Mouse (Mus musculus) midbrain, embryonic 11.5 days (tissue): ENCODE results near the gene Trdmt1. TPM values are rescaled to one million over a fixed set of nuclear protein-coding genes. Genes with fewer than 3 reads are reported as not detected.

Experiments used
- ATAC-seq: fragments of 200-750 bp; cut with Nextera tagmentation; 2 replicates; pipeline ENCODE4 v1.8.0; 2017; ENCODE audit warnings: moderate TSS enrichment, moderate library complexity; ENCODE audit not compliant: low FRiP score
- DNase-seq: peaks from one replicate; pipeline ENCODE4 v3.0.0; 2015; ENCODE audit warnings: low spot score; ENCODE audit errors: missing footprints
- H3K27ac ChIP-seq: fragments of 300-500 bp; sonication (generic); 2 replicates; pipeline ENCODE4 v1.5.1; 2014; ENCODE audit warnings: low read depth, low read length
- H3K27me3 ChIP-seq: fragments of 300-500 bp; sonication (generic); 2 replicates; pipeline ENCODE4 v1.6.1; 2014; ENCODE audit warnings: mild to moderate bottlenecking, low read length, moderate library complexity, mixed read lengths; ENCODE audit not compliant: control insufficient read depth, insufficient read depth
- H3K36me3 ChIP-seq: fragments of 300-500 bp; sonication (generic); 2 replicates; pipeline ENCODE4 v1.6.1; 2014; ENCODE audit warnings: mild to moderate bottlenecking, low read length, moderate library complexity, mixed read lengths; ENCODE audit not compliant: control insufficient read depth, insufficient read depth
- H3K4me1 ChIP-seq: fragments of 300-500 bp; sonication (generic); 2 replicates; pipeline ENCODE4 v1.6.1; 2014; ENCODE audit warnings: low read length; ENCODE audit not compliant: control insufficient read depth, insufficient read depth
- H3K4me2 ChIP-seq: fragments of 300-500 bp; sonication (generic); 2 replicates; pipeline ENCODE4 v1.6.1; 2014; ENCODE audit warnings: mild to moderate bottlenecking, moderate library complexity
- H3K4me3 ChIP-seq: fragments of 300-500 bp; sonication (generic); 2 replicates; pipeline ENCODE4 v1.5.1; 2014; ENCODE audit warnings: low read depth, low read length
- H3K9ac ChIP-seq: fragments of 300-500 bp; sonication (generic); 2 replicates; pipeline ENCODE4 v1.6.1; 2014; ENCODE audit warnings: low read length
- H3K9me3 ChIP-seq: fragments of 300-500 bp; sonication (generic); 2 replicates; pipeline ENCODE4 v1.6.1; 2016; ENCODE audit warnings: low read length; ENCODE audit not compliant: control insufficient read depth
- WGBS: fragments of 180-500 bp; shearing (Covaris S2); extraction: QIAGEN DNeasy Blood & Tissue Kit; methylation state at CpG from one replicate; pipeline ENCODE4 v1.1.7; 2014; 5-methylcytosine and 5-hydroxymethylcytosine counted together
- polyA plus RNA-seq: library from polyadenylated mRNA; unstranded; fragments of >200 nt; fragmentation: Nextera tagmentation; extraction: Ambion mirVana; gene quantifications from 2 replicates; pipeline ENCODE4 v1.2.1, GENCODE M21; 2014

Gene Trdmt1
- polyA plus RNA-seq, 1 experiment from 2014 or later = 12.7 TPM

DNA sequence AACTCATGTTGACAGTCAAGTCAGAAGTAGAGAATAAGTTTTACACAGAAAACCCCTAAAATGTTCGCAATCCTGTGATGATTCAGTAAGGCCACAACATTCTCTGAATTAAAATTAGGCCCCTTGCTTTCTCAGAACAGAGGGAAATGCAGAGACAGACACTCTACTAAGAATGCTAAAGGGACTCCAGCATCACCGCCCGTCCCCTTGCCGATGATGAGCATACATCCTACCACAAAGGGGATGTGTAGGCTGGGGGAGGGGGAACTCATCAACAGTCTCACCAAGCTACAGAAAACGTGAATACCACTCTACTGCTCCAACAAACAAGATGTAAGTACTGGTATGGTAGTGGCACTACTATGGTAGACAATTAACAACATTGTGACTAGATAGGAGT, 15.3 kb upstream of the Trdmt1 start:
- ATAC-seq = no peak
- Histone ChIP-seq H3K36me3 (no peaks in the 10 kb centered on the region), H3K4me3 (no peak overlapping the region), H3K4me2 (no peak overlapping the region), H3K4me1 (peaks cover 2% of the 10 kb centered on the region; the same call in 1 of the 2 replicates), H3K27ac (no peak overlapping the region), H3K9ac (no peak overlapping the region), H3K9me3 (no peaks in the 10 kb centered on the region), H3K27me3 (no peaks in the 10 kb centered on the region)
- 84% methylated on average over 5 of the region's 5 CpGs for WGBS
- peak; percentile 70 for DNase-seq

DNA sequence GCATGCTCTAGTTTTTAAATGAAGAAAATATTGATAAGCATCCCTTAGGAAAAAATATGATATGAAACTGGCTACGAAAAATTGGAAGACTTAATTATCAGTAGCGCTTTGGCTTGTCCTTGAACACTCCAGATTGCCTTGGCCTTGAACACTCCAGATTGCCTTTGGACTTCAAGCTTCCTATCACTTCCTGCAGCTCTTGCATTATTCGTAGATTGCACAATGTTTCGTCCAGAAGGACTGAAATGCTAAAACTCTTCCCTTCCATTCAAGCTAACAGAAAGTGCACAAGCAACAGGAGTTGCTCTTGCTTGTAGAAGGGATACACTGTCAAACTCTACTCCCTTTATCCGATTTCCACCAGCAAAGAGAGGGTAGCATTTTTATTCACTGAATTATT, 14.8 kb upstream of the Trdmt1 start:
- no peak for ATAC-seq
- H3K27ac ChIP-seq = no peak overlapping the region
- no peaks in the 10 kb centered on the region for H3K27me3 ChIP-seq
- H3K4me3 ChIP-seq = no peak overlapping the region
- H3K4me1 ChIP-seq = peaks cover 2% of the 10 kb centered on the region; the same call in 1 of the 2 replicates
- 87% methylated on average over 5 of the region's 5 CpGs for WGBS
- no peak for DNase-seq
- no peak overlapping the region for H3K4me2 ChIP-seq
- H3K9me3 ChIP-seq = no peaks in the 10 kb centered on the region
- no peak overlapping the region for H3K9ac ChIP-seq
- no peaks in the 10 kb centered on the region for H3K36me3 ChIP-seq

DNA sequence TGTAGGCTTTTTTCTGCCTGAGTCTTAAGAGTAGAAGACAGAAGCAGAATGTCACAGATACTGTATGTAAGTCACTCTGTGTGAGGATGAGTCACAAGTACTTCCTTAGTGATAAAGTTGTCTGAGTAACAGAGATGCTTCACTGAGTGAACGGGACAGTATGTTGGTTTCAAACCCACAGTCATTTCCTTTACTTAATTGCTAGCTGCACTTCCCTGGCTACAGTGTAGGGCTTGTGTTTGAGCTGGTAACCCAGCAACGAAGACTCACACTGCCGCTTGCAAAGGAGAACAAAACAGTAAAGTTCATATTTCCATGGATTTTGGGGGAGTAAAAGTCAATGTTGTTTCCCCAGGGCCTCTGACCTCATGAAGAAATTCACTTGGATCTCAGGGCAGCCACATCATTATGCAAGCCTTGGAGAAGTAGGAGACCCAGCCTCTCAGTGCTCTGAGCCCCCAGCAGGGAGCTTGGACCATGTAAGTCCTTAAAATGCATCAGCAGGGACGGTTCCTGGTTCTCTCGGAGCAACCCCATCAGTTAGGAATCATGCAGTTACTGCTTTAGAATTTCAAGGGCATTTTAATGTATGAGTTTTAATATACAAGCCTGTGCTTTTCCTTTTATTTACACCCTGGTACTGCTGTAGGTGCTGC, 14.3 kb upstream of the Trdmt1 start:
- Histone ChIP-seq H3K4me3 (no peak overlapping the region), H3K27me3 (no peaks in the 10 kb centered on the region), H3K27ac (no peak overlapping the region), H3K9ac (no peak overlapping the region), H3K4me1 (peaks cover 2% of the 10 kb centered on the region; the same call in 1 of the 2 replicates), H3K9me3 (no peaks in the 10 kb centered on the region), H3K36me3 (no peaks in the 10 kb centered on the region), H3K4me2 (no peak overlapping the region)
- peak; percentile 66 for DNase-seq
- no peak for ATAC-seq
- 41% methylated on average over 5 of the region's 5 CpGs for WGBS

DNA sequence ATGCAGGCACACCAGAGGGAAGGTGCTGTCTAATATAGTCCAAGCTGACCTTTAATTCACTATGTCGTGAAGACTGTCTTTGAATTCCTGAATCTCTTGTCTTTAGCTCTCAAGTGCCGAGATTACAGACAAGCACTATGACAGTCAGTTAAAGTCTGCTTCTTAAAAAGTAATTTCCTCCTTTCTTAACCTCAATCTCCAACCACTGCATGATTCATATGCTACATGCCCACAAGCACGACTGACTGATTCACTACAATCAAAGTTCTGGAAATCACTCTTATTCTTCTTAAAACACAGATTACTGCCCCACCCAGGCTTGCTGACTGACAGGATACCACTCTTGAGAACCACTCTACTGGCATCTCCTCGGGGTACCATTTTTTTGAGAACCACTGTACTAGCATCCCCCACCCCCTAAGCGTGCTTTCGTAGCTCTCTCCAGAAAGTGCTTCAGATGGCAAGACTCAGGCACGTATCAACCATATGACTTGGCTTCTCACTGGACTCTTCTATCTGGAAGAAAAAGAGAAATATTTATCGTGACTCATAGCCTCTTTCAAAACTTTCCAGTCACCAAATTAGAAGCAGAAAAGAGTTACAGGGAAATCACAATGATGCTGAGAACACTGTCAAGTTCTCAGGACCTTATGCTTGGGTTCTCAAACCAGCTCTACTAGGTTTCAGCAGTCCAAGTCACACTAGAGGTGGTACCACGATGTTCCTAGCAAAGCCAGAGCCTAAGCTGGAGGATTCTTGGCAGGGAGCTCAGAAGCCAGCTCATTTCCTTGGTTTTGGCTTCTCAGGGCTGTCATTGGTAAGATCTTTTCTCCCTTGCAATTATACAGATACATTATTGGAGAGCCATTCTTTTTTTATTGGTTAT, 12.9 kb upstream of the Trdmt1 start:
- ATAC-seq = no peak
- Histone ChIP-seq H3K27ac (no peak overlapping the region), H3K36me3 (no peaks in the 10 kb centered on the region), H3K4me3 (no peak overlapping the region), H3K4me1 (peaks cover 2% of the 10 kb centered on the region; the same call in 1 of the 2 replicates), H3K27me3 (no peaks in the 10 kb centered on the region), H3K4me2 (no peak overlapping the region), H3K9ac (no peak overlapping the region), H3K9me3 (no peaks in the 10 kb centered on the region)
- WGBS = 89% methylated on average over 9 of the region's 9 CpGs
- no peak for DNase-seq

DNA sequence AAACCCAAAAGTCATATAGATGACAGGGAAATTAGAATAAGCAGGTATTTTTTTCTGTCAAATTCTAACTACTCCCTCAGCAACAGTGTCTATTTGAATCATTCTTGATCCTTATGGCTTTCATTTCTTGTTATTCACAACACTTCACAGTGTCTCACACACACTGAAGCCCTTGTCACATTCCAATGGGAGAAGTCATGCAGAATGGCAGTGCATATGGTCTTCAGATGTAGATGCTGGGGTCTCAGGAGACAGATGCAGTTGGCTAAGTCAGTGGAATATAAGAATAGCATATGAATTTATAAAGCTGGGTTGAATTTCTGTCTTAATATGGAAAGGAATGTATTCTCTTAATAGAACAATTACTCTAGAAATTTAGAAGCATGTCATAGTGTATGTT, 11.8 kb upstream of the Trdmt1 start:
- H3K27ac ChIP-seq = no peak overlapping the region
- DNase-seq (no peak), ATAC-seq (no peak)
- no peaks in the 10 kb centered on the region for H3K36me3 ChIP-seq
- peaks cover 2% of the 10 kb centered on the region; the same call in 1 of the 2 replicates for H3K4me1 ChIP-seq
- no peak overlapping the region for H3K4me2 ChIP-seq
- H3K9ac ChIP-seq = no peak overlapping the region
- H3K4me3 ChIP-seq = no peak overlapping the region
- no peaks in the 10 kb centered on the region for H3K27me3 ChIP-seq
- H3K9me3 ChIP-seq = no peaks in the 10 kb centered on the region

DNA sequence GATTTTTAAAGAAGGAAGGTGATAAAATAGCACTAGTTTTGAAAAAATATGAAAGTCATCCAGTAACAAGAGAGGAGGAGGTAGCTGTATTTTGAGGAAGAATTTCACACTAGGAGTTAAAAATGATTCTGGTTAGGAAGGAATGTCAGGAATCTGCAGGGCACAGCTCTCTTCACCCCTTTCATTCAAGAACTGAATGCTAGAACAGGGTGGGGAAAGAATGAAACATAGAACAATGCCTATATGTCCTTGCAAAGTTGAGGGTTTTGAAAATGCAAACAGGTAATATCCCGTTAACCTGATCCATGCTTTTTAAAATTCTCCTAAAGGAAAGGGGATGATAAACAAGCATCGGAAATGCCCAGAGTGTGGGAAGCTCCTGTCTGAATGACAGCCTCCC, 9.5 kb upstream of the Trdmt1 start:
- Histone ChIP-seq H3K9ac (no peak overlapping the region), H3K4me1 (peaks cover 2% of the 10 kb centered on the region; the same call in 1 of the 2 replicates), H3K9me3 (no peaks in the 10 kb centered on the region), H3K27me3 (no peaks in the 10 kb centered on the region), H3K36me3 (no peaks in the 10 kb centered on the region), H3K27ac (no peak overlapping the region), H3K4me2 (no peak overlapping the region), H3K4me3 (no peak overlapping the region)
- no peak for DNase-seq
- ATAC-seq = no peak
- WGBS = 58% methylated on average over 2 of the region's 2 CpGs

DNA sequence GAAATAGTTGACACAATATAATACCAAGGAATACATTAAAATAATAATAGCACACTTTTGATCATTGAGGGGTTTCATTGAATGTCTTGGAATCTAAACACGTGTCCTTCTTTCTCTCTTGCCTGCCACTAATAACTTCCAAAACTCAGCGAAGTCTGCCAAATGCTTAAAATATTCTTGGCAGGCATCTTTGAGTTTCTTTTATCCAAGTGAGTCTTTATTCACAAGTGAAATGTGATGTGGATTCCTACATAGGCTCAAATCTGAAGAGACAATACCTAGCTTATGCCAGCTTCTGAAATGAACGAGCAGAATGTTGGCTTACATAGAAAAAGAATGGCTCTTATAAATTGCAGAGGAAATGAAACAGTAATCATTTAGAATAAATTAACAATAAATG, 4.3 kb upstream of the Trdmt1 start:
- Histone ChIP-seq H3K9ac (no peak overlapping the region), H3K36me3 (no peaks in the 10 kb centered on the region), H3K27me3 (no peaks in the 10 kb centered on the region), H3K9me3 (no peaks in the 10 kb centered on the region), H3K4me1 (peaks cover 6% of the 10 kb centered on the region; the same call in 1 of the 2 replicates), H3K4me2 (no peak overlapping the region), H3K4me3 (no peak overlapping the region), H3K27ac (no peak overlapping the region)
- ATAC-seq (no peak), DNase-seq (no peak)
- WGBS = 79% methylated on average over 3 of the region's 3 CpGs

DNA sequence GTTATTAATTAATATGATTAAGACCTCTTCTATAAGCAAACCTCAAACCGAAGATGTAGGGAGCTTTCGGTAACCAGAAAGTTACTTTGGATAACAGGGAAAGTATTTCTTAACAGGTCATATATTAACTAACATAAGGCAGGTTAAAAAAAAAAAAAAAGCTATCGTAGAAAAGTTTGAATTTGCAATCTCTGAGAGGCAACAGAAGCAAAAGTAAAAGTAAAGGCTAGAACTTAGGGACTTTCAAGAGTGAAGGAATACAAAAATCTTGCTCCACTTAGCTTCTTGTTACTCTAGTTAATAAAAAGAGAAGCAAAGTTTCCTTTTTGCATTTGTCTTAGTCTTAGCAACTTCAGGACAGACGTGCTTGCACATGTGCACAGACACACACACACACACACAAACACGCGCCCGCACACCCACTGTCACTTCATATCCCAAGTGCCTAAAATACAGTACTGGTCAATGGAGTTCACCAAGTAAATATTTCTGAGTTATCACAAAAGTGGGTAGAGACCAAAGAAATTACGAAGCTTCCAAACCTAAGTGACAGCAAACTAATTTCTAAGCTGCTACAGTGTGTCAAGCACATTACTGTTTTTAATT, 846 bp downstream of the Trdmt1 start:
- H3K4me3 ChIP-seq = peak overlapping the region; percentile 57
- H3K9me3 ChIP-seq = no peaks in the 10 kb centered on the region
- no peak for DNase-seq
- peaks cover 10% of the 10 kb centered on the region; the same call in 1 of the 2 replicates for H3K4me1 ChIP-seq
- WGBS = 49% methylated on average over 8 of the region's 8 CpGs
- H3K27ac ChIP-seq = peak overlapping the region; percentile 98
- H3K4me2 ChIP-seq = peak overlapping the region; percentile 47
- no peaks in the 10 kb centered on the region for H3K27me3 ChIP-seq
- no peaks in the 10 kb centered on the region for H3K36me3 ChIP-seq
- peak overlapping the region; percentile 82 for H3K9ac ChIP-seq
- peak; percentile 17 for ATAC-seq

DNA sequence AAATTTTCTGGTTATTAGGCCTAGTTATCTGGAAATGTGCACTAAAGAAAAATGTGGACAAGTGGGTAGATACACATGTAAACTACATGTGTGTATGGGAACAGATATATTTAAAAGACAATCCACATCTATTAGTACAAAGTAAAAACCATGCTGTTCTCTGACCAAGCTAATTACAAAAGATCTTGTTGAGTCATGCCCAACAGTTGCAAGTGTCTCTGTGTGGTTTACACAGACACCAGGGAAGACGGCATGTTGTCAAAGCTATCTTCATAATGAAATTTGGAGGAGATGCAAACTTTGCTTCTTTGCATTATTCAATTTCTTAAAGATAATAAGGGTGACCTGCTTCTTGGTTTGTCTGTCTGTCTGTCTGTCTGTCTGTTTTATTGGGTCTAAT, 4.6 kb downstream of the Trdmt1 start:
- Histone ChIP-seq H3K4me3 (no peak overlapping the region), H3K4me2 (no peak overlapping the region), H3K9ac (no peak overlapping the region), H3K9me3 (no peaks in the 10 kb centered on the region), H3K4me1 (peaks cover 10% of the 10 kb centered on the region; the same call in 1 of the 2 replicates), H3K27ac (no peak overlapping the region), H3K36me3 (no peaks in the 10 kb centered on the region), H3K27me3 (no peaks in the 10 kb centered on the region)
- 93% methylated on average over 1 of the region's 1 CpGs for WGBS
- ATAC-seq = no peak
- DNase-seq = no peak
